Mouse (Mus musculus): Measurements from ENCODE around the gene Pkp1.

GRCm38 (mm10) chr1:135840675-135841395 is 78.2 kb downstream of the Pkp1 start:
- TF ChIP-seq CTCF (IDR thresholded peaks at IDR 0.05), result no peak
- no peak for TF ChIP-seq EP300 (IDR thresholded peaks at IDR 0.05)
